Mouse (Mus musculus): ENCODE results near the gene S100a2. TPM values are rescaled to one million over a fixed set of nuclear protein-coding genes. Genes with fewer than 3 reads are reported as not detected.

Gene S100a2
- polyA plus RNA-seq, 1 experiment from 2014 or later = not detected

DNA sequence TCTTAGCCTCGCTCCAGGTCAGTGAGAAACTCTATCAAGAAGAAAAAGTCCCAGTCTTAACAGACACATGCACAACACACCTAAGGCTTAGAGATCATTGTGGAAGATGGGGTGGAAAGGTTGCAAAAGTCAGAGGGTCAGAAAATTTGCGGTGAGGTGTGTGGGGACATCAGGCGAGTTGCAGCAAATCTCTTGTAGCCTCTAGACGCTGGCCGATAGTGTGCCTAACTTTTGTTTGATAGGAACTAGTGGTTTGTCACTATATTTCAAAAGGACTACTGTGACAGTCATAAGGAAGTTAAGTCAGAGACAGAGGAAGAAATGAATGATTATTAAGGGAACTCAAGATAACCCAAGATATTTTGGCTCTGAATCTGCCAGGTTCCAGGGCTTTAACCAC lies 37.3 kb downstream of the S100a2 start:
- Histone ChIP-seq H3K9ac (ENCODE audit: low read depth, low read length) (no peak overlapping the region), H3K36me3 (ENCODE audit: control insufficient read depth, insufficient read depth, low read length) (no peaks in the 10 kb centered on the region), H3K4me2 (no peak overlapping the region), H3K27me3 (ENCODE audit: control insufficient read depth, insufficient read depth, low read length) (no peaks in the 10 kb centered on the region), H3K9me3 (replicated peaks; ENCODE audit: control insufficient read depth, low read length) (no peaks in the 10 kb centered on the region), H3K27ac (ENCODE audit: low read depth, low read length) (no peak overlapping the region), H3K4me3 (ENCODE audit: low read depth, low read length) (no peak overlapping the region), H3K4me1 (ENCODE audit: control insufficient read depth, insufficient read depth, low read length) (no peaks in the 10 kb centered on the region)
- 89% methylated on average over 5 of the region's 5 CpGs for WGBS (ENCODE audit: insufficient replicate concordance)
- ATAC-seq (replicated peaks; ENCODE audit: insufficient number of reproducible peaks, low FRiP score, low TSS enrichment) = no peak

DNA sequence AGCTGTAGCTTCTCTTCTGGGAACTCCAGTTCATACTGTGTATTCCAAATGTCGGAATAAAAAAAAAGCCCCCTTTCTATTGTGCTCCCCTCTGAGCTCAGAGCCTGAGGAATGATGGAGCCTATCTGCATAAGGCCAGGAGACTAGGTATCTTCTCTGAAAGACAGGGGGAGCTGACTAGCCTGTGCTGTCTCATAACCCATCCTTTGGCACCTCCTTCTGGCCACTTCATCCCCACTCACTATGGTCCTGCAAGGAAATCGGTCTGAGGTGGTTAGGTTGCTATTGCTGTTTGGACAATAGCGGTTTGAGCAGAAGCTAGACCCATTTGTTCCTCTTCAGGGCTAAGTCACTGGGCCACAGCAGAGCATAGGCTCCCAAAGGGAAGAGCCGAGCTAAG lies 37.8 kb downstream of the S100a2 start:
- H3K9ac ChIP-seq (ENCODE audit: low read depth, low read length) = no peak overlapping the region
- ATAC-seq (replicated peaks; ENCODE audit: insufficient number of reproducible peaks, low FRiP score, low TSS enrichment) = no peak

DNA sequence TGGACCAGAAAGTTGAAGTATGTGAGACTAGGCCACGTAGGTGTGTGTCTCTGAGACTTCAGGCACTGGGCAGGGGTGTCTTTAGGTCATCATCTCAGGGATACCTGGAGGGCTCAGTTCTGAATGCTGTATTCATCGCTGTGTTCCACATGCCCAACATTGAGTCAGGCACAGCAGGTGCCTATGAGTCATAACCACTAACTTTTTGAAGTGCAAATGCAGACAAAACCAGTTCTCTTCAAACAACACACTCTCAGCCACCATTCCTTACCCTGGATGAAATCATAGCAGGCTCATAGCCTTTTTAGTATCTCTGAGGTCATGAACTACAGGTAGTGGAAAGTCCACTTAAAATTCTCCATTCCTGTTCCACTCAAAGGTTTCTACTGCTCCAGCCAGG lies 39.3 kb downstream of the S100a2 start:
- H3K4me3 ChIP-seq (ENCODE audit: low read depth, low read length) = no peak overlapping the region
- 67% methylated on average over 2 of the region's 2 CpGs for WGBS (ENCODE audit: insufficient replicate concordance)
- no peaks in the 10 kb centered on the region for H3K9me3 ChIP-seq (replicated peaks; ENCODE audit: control insufficient read depth, low read length)
- no peaks in the 10 kb centered on the region for H3K36me3 ChIP-seq (ENCODE audit: control insufficient read depth, insufficient read depth, low read length)
- H3K4me2 ChIP-seq = no peak overlapping the region
- no peaks in the 10 kb centered on the region for H3K4me1 ChIP-seq (ENCODE audit: control insufficient read depth, insufficient read depth, low read length)
- H3K27me3 ChIP-seq (ENCODE audit: control insufficient read depth, insufficient read depth, low read length) = no peaks in the 10 kb centered on the region
- H3K27ac ChIP-seq (ENCODE audit: low read depth, low read length) = no peak overlapping the region
- no peak for ATAC-seq (replicated peaks; ENCODE audit: insufficient number of reproducible peaks, low FRiP score, low TSS enrichment)
- no peak overlapping the region for H3K9ac ChIP-seq (ENCODE audit: low read depth, low read length)

More for the DNA sequence above, 37.8 kb downstream of the S100a2 start:
- H3K4me1 ChIP-seq (ENCODE audit: control insufficient read depth, insufficient read depth, low read length) = no peaks in the 10 kb centered on the region
- H3K4me2 ChIP-seq = no peak overlapping the region
- H3K27me3 ChIP-seq (ENCODE audit: control insufficient read depth, insufficient read depth, low read length) = no peaks in the 10 kb centered on the region
- 53% methylated on average over 4 of the region's 4 CpGs for WGBS (ENCODE audit: insufficient replicate concordance)
- H3K36me3 ChIP-seq (ENCODE audit: control insufficient read depth, insufficient read depth, low read length) = no peaks in the 10 kb centered on the region
- no peak overlapping the region for H3K27ac ChIP-seq (ENCODE audit: low read depth, low read length)
- no peak overlapping the region for H3K4me3 ChIP-seq (ENCODE audit: low read depth, low read length)
- H3K9me3 ChIP-seq (replicated peaks; ENCODE audit: control insufficient read depth, low read length) = no peaks in the 10 kb centered on the region

DNA sequence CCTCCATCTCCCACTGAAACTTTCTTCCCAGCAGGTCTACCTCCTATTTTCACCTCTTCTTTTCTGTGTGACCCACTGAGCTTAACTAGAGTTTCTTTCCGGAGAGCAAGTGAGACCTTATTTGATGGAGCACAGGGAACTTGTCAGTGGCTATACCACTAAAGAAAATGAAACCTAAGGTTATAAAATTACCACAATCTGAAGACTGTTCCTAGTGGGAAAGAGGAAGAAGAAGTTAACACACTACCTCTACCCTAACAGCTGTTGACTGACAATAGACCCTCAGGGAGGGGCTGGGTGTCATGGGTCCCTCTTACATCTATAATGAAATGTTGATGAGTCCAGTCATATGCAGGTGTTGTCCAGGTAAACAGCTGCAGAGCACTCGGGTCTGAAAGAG lies 41.9 kb downstream of the S100a2 start:
- 60% methylated on average over 2 of the region's 2 CpGs for WGBS (ENCODE audit: insufficient replicate concordance)
- no peaks in the 10 kb centered on the region for H3K27me3 ChIP-seq (ENCODE audit: control insufficient read depth, insufficient read depth, low read length)
- H3K9me3 ChIP-seq (replicated peaks; ENCODE audit: control insufficient read depth, low read length) = no peaks in the 10 kb centered on the region
- ATAC-seq (replicated peaks; ENCODE audit: insufficient number of reproducible peaks, low FRiP score, low TSS enrichment) = no peak
- no peak overlapping the region for H3K4me2 ChIP-seq
- H3K36me3 ChIP-seq (ENCODE audit: control insufficient read depth, insufficient read depth, low read length) = no peaks in the 10 kb centered on the region
- no peak overlapping the region for H3K4me3 ChIP-seq (ENCODE audit: low read depth, low read length)
- no peaks in the 10 kb centered on the region for H3K4me1 ChIP-seq (ENCODE audit: control insufficient read depth, insufficient read depth, low read length)
- H3K27ac ChIP-seq (ENCODE audit: low read depth, low read length) = no peak overlapping the region
- no peak overlapping the region for H3K9ac ChIP-seq (ENCODE audit: low read depth, low read length)

DNA sequence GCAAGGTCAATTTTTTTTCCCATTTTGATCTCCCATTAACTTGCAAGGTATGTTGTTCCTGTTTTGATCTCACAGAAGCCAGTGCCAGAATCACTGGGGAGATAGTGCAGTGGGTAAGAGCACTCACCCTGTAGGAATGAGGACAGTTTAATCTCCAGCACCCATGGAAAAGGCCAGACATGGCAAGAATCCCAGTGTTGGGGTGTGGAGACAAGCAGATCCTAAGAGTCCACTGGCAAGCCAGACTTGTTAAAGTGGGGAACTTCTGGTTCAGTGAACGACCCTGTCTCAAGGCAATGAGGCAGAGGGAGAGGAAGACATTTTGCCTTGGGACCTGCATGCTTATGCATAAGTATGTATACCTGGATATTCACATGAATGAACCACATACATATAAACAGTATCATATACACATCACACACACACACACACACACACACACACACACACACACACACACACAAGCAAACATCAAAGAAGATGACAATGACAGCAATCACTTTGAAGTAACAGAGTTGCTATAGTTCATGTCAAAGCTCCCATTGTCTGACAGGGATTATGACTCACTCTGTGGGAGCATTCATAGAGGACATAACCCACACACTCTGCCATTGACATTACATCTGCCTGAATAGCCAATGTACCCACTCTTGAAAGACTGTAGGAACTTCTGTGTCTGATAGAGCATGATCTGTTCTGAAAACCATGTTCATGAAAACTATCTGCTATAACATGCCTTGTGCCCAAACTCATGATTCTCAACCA lies 48.6 kb downstream of the S100a2 start:
- Histone ChIP-seq H3K36me3 (ENCODE audit: control insufficient read depth, insufficient read depth, low read length) (no peaks in the 10 kb centered on the region), H3K9me3 (replicated peaks; ENCODE audit: control insufficient read depth, low read length) (no peaks in the 10 kb centered on the region), H3K4me3 (ENCODE audit: low read depth, low read length) (no peak overlapping the region), H3K27ac (ENCODE audit: low read depth, low read length) (no peak overlapping the region), H3K27me3 (ENCODE audit: control insufficient read depth, insufficient read depth, low read length) (no peaks in the 10 kb centered on the region), H3K4me1 (ENCODE audit: control insufficient read depth, insufficient read depth, low read length) (no peaks in the 10 kb centered on the region), H3K9ac (ENCODE audit: low read depth, low read length) (no peak overlapping the region), H3K4me2 (no peak overlapping the region)
- no peak for ATAC-seq (replicated peaks; ENCODE audit: insufficient number of reproducible peaks, low FRiP score, low TSS enrichment)
- WGBS (ENCODE audit: insufficient replicate concordance) = 75% methylated on average over 1 of the region's 1 CpGs

DNA sequence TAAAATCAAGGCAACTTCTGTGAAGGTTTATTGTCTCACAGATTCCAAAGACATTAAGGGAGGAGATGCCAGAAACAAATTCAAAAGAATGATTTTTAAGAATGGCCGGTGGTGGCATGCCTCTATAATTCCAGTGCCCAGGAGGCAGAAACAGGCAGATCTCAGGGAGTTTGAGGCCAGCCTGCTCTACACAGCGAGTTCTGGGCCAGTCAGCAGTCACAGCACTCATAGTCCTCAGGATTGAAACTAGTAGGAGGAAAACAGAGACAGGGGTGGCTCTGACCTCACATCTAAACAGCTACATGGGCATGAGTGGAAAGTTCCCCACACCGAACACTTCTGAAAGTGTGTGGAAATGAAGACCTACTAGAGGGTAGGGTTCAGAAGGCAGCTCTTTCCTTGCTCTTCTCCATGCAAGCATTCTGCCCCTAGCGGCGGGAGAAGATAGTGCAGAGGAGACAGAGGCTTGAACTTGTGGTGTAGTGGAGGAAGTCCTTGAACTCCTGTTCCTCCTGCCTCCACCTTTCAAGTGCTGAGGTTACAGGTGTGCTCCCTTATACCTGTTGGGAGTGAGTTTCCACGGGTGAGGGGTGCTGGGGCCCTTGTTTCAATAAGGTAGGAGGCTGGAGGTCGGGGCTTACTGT lies 49.6 kb downstream of the S100a2 start:
- 43% methylated on average over 7 of the region's 7 CpGs for WGBS (ENCODE audit: insufficient replicate concordance)
- no peaks in the 10 kb centered on the region for H3K27me3 ChIP-seq (ENCODE audit: control insufficient read depth, insufficient read depth, low read length)
- no peak overlapping the region for H3K4me2 ChIP-seq
- no peak; the same call in 1 of the 2 replicates for ATAC-seq (replicated peaks; ENCODE audit: insufficient number of reproducible peaks, low FRiP score, low TSS enrichment)
- no peaks in the 10 kb centered on the region for H3K36me3 ChIP-seq (ENCODE audit: control insufficient read depth, insufficient read depth, low read length)
- no peak overlapping the region for H3K9ac ChIP-seq (ENCODE audit: low read depth, low read length)
- H3K27ac ChIP-seq (ENCODE audit: low read depth, low read length) = no peak overlapping the region
- no peaks in the 10 kb centered on the region for H3K4me1 ChIP-seq (ENCODE audit: control insufficient read depth, insufficient read depth, low read length)
- H3K9me3 ChIP-seq (replicated peaks; ENCODE audit: control insufficient read depth, low read length) = no peaks in the 10 kb centered on the region
- no peak overlapping the region for H3K4me3 ChIP-seq (ENCODE audit: low read depth, low read length)

DNA sequence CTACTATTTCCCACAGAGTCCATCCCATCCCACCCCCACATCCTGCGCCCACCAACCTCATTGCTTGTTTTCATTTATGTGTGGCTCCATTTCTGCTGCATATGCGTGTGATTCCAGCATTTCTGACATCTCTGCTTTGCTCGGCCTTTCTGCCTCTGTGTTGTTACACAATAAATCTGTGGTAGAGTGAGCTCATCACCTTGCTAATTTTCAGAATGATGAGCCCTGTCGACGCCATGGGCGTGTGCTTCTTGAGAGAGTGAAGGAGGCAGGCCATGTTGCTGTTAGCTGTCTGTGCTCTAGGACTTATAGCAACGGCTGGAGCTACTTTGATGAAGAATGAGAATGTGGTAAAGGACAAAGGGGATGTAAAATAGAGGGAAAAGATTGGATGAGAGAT lies 50.9 kb downstream of the S100a2 start:
- Histone ChIP-seq H3K27ac (ENCODE audit: low read depth, low read length) (no peak overlapping the region), H3K27me3 (ENCODE audit: control insufficient read depth, insufficient read depth, low read length) (no peaks in the 10 kb centered on the region), H3K4me3 (ENCODE audit: low read depth, low read length) (no peak overlapping the region), H3K4me1 (ENCODE audit: control insufficient read depth, insufficient read depth, low read length) (no peaks in the 10 kb centered on the region), H3K36me3 (ENCODE audit: control insufficient read depth, insufficient read depth, low read length) (no peaks in the 10 kb centered on the region), H3K9me3 (replicated peaks; ENCODE audit: control insufficient read depth, low read length) (no peaks in the 10 kb centered on the region), H3K9ac (ENCODE audit: low read depth, low read length) (no peak overlapping the region), H3K4me2 (no peak overlapping the region)
- 69% methylated on average over 7 of the region's 7 CpGs for WGBS (ENCODE audit: insufficient replicate concordance)
- no peak for ATAC-seq (replicated peaks; ENCODE audit: insufficient number of reproducible peaks, low FRiP score, low TSS enrichment)

Data from heart, embryonic 11.5 days (tissue).